In the genomic region with DNA sequence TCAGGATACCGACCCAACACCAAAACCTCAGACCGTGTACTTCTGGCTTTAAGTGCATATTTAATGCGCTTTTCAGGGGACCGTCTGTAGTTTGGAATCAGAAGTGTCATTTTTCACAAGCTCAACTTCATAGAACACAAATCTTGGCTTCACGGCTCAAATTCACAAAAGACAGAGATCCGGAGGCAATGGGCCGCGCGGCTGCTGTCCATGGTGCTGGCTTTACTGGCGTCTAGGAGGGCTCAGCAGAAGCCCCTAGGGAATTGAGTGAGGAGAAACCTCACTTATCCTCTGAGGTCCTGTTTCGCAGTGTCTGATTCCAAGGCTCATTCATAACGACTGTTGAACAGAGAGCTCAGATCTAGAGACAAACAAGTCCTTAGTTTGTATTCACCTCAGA, we compare ENCODE assay signal across 9 mouse cellular contexts.
DNase-seq lines count a peak whose midpoint lies in the region; ATAC-seq and TF ChIP-seq lines count a peak whose summit lies in the region.
"Had no signal": no experiment of that assay in that cellular context is flagged by ENCODE, and none has a peak within 500 bp of the region (broad histone marks: within the 10 kb centered on the region; RNA-seq: fewer than 3 reads in every experiment).

No protein-coding gene starts in this region.

- no peak for TF ChIP-seq POLR2A in cerebellum, adult 2 months (IDR thresholded peaks at IDR 0.05; ENCODE audit: borderline replicate concordance, insufficient read depth, low read length)

- no peaks in the 10 kb centered on the region for H3K27me3 ChIP-seq in kidney, embryonic 16.5 days (ENCODE audit: insufficient read depth, low read length)
- no peaks in the 10 kb centered on the region for H3K27me3 ChIP-seq in midbrain, postnatal 0 days (ENCODE audit: insufficient read depth, low read length)
- H3K27me3 ChIP-seq in cerebellum, adult 2 months (ENCODE audit: control insufficient read depth, insufficient read depth, low read length) = no peaks in the 10 kb centered on the region

- 18% methylated on average over 12 of the region's 12 CpGs for WGBS in kidney, embryonic 16.5 days
- 36% methylated on average over 12 of the region's 12 CpGs for WGBS in midbrain, postnatal 0 days
- 39% methylated on average over 12 of the region's 12 CpGs for WGBS in cerebellum, adult 2 months

- no peak overlapping the region for H3K27ac ChIP-seq in kidney, embryonic 16.5 days (ENCODE audit: low read length)
- no peak overlapping the region for H3K27ac ChIP-seq in midbrain, postnatal 0 days (ENCODE audit: low read depth, low read length)
- no peak overlapping the region for H3K27ac ChIP-seq in cerebellum, adult 2 months (ENCODE audit: insufficient read depth, low read length)

- no peak for TF ChIP-seq CTCF in midbrain, postnatal 0 days (IDR thresholded peaks at IDR 0.05)
- TF ChIP-seq CTCF in cerebellum, adult 2 months (IDR thresholded peaks at IDR 0.05; ENCODE audit: borderline replicate concordance, insufficient read depth, low read depth, low read length) = no peak

- no peak for ATAC-seq in kidney, embryonic 16.5 days (ENCODE audit: low FRiP score, low TSS enrichment)
- no peak for ATAC-seq in midbrain, postnatal 0 days (ENCODE audit: low FRiP score)
- no peak for ATAC-seq in CD4-positive, CD25-positive, alpha-beta regulatory T cell, adult 4 months

- peak; percentile 2 for DNase-seq in kidney, adult 9 months
- DNase-seq in ovary, postnatal 14 days (ENCODE audit: low spot score) = peak; percentile 17
- no peak for DNase-seq in ovary, postnatal 36 days (ENCODE audit: low spot score)
- DNase-seq in embryo, embryonic 10 days (ENCODE audit: low spot score) = peak; percentile 82
- peak; percentile 51 for DNase-seq in midbrain, postnatal 0 days (ENCODE audit: low spot score)
- no peak for DNase-seq in cerebellum, adult 2 months

- no peaks in the 10 kb centered on the region for H3K9me3 ChIP-seq in kidney, embryonic 16.5 days (ENCODE audit: low read length)
- H3K9me3 ChIP-seq in midbrain, postnatal 0 days (ENCODE audit: low read length) = no peaks in the 10 kb centered on the region

- H3K4me3 ChIP-seq in kidney, embryonic 16.5 days (ENCODE audit: low read length) = no peak overlapping the region
- no peak overlapping the region for H3K4me3 ChIP-seq in midbrain, postnatal 0 days (ENCODE audit: low read depth, low read length)
- no peak overlapping the region for H3K4me3 ChIP-seq in cerebellum, adult 2 months (replicated peaks; ENCODE audit: insufficient read depth, low read depth, low read length)

- no peaks in the 10 kb centered on the region for H3K4me1 ChIP-seq in kidney, embryonic 16.5 days (ENCODE audit: insufficient read depth, low read length)
- no peaks in the 10 kb centered on the region for H3K4me1 ChIP-seq in midbrain, postnatal 0 days (ENCODE audit: insufficient read depth, low read length)
- H3K4me1 ChIP-seq in cerebellum, adult 2 months (ENCODE audit: control insufficient read depth, insufficient read depth, low read length) = no peaks in the 10 kb centered on the region

- no peak overlapping the region for H3K4me2 ChIP-seq in kidney, embryonic 16.5 days (replicated peaks; ENCODE audit: low read depth, low read length)
- no peak overlapping the region for H3K4me2 ChIP-seq in midbrain, postnatal 0 days (ENCODE audit: low read depth, low read length, poor library complexity, severe bottlenecking)

- no peak overlapping the region for H3K9ac ChIP-seq in kidney, embryonic 16.5 days (replicated peaks; ENCODE audit: low read length)
- no peak overlapping the region for H3K9ac ChIP-seq in midbrain, postnatal 0 days (replicated peaks; ENCODE audit: low read length, poor library complexity, severe bottlenecking)

- H3K36me3 ChIP-seq in kidney, embryonic 16.5 days (ENCODE audit: insufficient read depth, low read length) = no peaks in the 10 kb centered on the region
- no peaks in the 10 kb centered on the region for H3K36me3 ChIP-seq in midbrain, postnatal 0 days (ENCODE audit: insufficient read depth, low read length)
- H3K36me3 ChIP-seq: G1E had no signal

Comparison
In these comparisons a context has a peak if more than half of its experiments do, and no peak if none do; other contexts are left out.
1. DNase-seq: peak in kidney, adult 9 months (single experiment), ovary, postnatal 14 days (single experiment), embryo, embryonic 10 days (single experiment) and midbrain, postnatal 0 days (single experiment); none in ovary, postnatal 36 days (single experiment) and cerebellum, adult 2 months (0 of 2).